Mouse (Mus musculus) ovary, postnatal 14 days (tissue): Measurements from ENCODE around the gene 7420426K07Rik.

Source experiments
- DNase-seq: peaks from one replicate; pipeline ENCODE4 v3.0.0; 2022; ENCODE audit warnings: low spot score

7420426K07Rik gene

GRCm38 (mm10) chr9:98902819-98903218 lies at the start of gene 7420426K07Rik:
Gene 7420426K07Rik (plus strand): TSS chr9:98903119.
- no peak for DNase-seq

GRCm38 (mm10) chr9:98856210-98856609 lies 46.7 kb upstream of the 7420426K07Rik start, which contains the start of gene Prr23a2:
Gene Prr23a2 (plus strand): TSS chr9:98856494.
- DNase-seq, result no peak

DNA sequence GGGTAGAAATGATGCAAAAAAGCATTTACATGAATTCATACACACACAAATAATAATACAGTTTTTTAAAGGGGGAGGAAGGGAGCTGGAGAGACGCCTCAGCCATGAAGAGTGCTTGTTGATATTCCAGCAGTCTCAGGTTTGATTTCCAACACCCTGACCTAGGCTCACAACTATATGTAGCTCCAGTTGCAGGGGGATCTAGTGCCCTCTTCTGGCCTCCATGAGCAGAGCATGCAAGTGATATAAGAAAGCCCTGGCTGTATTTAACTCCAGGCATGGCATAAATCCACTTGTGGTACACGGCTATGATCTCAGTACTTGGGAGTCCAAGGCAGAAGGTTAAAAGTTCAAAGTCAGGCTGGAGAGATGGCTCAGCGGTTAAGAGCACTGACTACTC lies 39.5 kb upstream of the 7420426K07Rik start:
- no peak for DNase-seq

DNA sequence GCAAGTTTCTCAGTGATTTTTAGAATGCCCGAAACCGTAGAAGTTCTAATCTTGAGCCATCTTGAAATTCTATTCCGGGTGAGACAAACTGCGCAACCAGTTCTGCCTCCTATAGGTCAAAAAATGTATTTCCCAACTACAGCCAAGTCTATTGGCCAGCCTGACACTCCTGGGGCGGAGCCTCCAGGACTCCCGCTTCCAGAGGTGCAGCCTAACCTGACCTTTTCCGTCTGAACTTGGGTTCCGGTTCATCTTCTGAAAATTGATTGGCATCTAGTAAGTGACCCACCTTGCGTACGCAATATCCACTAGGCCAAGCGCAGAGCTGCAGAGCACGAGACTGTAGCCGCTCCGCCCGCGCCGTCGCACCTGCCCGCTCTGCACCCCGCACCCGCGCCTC lies 38.3 kb upstream of the 7420426K07Rik start, which contains the start of gene Prr23a3:
TSS of gene Prr23a3 (plus strand) at position 197 of the 400 bp plus-strand sequence.
- DNase-seq, result no peak

DNA sequence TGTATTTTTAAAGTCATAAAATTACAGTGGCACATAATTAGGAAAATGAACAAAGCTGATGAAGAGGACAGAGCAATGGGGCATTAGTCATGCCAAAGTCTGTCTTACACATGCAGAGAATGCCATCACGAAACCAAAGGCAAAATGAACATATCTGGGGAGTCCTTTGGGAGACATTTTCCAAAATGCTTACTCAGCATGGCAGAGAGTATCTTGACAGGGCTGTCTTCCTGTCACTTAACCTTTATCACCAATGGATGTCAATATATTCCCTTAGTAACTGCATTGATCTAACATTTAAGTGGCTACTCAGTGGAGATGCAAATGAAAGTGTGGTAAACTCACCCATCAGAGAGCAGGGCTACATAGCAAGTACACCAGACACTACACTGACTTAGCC lies 1.4 kb upstream of the 7420426K07Rik start:
- DNase-seq, result no peak

- DNase-seq, result no peak
These were observed 18.0 kb downstream of the 7420426K07Rik start for GRCm38 (mm10) chr9:98920629-98921523.

GRCm38 (mm10) chr9:98923119-98923518 lies 20.2 kb downstream of the 7420426K07Rik start:
- DNase-seq, result no peak

DNA sequence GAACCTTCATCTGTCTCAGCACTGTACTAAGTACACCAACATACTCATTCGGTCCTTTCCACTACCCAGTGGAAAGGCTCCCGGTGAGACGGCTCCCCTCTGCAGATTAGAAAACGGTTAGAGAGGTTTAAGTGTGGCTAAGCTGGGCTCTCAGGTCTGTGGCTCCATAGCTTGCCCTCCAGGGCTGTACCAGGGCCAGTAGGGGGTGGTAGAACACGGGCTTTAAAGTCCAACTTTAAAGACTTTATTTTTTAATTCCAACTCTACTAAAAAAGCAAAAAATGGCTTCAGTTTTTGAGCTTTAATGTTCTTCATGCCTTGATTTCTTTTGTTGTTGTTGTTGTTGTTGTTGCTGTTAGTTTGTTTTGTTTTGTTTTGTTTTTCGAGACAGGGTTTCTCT lies 21.3 kb downstream of the 7420426K07Rik start:
- no peak for DNase-seq

GRCm38 (mm10) chr9:98929496-98929895 lies 26.6 kb downstream of the 7420426K07Rik start:
- DNase-seq, result no peak

DNA sequence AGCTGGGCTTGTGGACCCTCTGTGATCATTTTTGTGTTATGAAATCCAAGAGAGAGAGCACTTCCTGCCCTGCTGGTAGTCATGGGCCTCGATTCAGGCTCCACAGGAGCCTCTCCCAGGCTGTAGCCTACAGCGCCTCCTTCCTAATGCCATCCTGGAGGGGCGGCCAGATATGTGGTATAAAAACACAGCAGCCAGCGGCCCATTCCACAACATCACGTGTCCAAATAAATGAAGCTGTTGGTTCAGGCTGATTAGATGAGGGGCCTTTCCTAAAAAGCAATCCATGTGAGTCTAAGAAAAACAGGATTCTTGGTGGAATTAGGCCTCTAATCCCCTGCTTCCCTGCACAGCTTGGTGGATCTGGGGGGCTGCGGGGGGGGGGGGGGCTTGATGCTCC lies 30.0 kb downstream of the 7420426K07Rik start:
- DNase-seq, result no peak

- no peak for DNase-seq
These were observed 32.4 kb downstream of the 7420426K07Rik start for GRCm38 (mm10) chr9:98935190-98935909.

DNA sequence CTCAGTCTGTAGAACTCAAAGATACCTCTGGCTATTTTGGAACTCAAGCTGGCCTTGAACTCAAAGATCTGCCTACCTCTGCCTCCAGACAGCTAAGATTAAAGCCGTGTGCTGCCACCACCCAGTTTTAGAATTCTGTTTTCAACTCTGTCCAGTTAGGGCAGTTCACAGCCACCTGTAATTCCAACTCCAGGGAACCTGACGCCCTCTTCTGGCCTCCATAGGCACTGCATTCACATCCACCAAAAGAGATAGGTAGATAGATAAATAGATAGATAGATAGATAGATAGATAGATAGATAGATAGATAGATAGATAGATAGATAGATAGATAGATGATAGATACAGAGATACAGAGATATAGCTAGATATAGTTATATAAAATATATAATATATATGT lies 36.4 kb downstream of the 7420426K07Rik start:
- no peak for DNase-seq

- no peak for DNase-seq
These were observed 49.5 kb downstream of the 7420426K07Rik start for GRCm38 (mm10) chr9:98952171-98953050.

DNA sequence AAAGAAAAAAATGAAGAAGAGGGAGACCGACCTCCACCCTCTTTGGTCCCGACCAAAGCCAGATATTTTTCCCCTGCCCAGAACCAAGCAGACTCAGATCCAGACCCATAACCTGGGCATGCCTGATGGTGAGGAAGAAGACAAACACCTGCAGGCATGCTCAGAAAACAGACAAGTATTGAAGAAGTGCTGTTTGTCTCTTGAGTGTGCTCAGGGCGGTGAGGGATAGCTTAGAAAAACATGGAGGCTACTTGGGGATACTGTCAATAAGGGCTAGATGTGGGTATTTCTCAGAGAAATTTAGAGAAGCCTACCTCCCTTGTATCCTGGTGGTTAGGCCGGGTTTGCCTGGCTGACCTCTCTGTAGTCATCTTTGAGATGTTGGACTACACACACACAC lies 50.4 kb downstream of the 7420426K07Rik start:
- DNase-seq, result no peak

- no peak for DNase-seq
These were observed 50.9 kb downstream of the 7420426K07Rik start for GRCm38 (mm10) chr9:98953830-98954229.
